Mouse (Mus musculus) C2C12 (cell line): ENCODE measurements around the gene Slain2.

Source experiments
- CEBPB ChIP-seq: IDR thresholded peaks from one replicate; pipeline ENCODE4 v1.6.1; 2011; ENCODE audit warnings: low read depth, mild to moderate bottlenecking, control low read depth, moderate library complexity
- CTCF ChIP-seq: IDR thresholded peaks from one replicate; pipeline ENCODE4 v1.5.1; 2011; ENCODE audit not compliant: control insufficient read depth, insufficient read depth, insufficient read length
- FOSL1 ChIP-seq: IDR thresholded peaks from one replicate; pipeline ENCODE4 v1.8.0; 2011; ENCODE audit warnings: mild to moderate bottlenecking, low read length; ENCODE audit not compliant: poor library complexity, insufficient read depth, severe bottlenecking
- MAX ChIP-seq: IDR thresholded peaks from one replicate; pipeline ENCODE4 v1.6.1; 2011; ENCODE audit warnings: mild to moderate bottlenecking, control low read depth
- MYOD1 ChIP-seq: IDR thresholded peaks from one replicate; pipeline ENCODE4 v1.6.1; 2011; ENCODE audit warnings: low read depth; ENCODE audit not compliant: control insufficient read depth, insufficient read length
- MYOG ChIP-seq: IDR thresholded peaks from one replicate; pipeline ENCODE4 v1.6.1; 2011; ENCODE audit not compliant: control insufficient read depth, insufficient read length; ENCODE audit errors: extremely low read depth
- USF1 ChIP-seq: IDR thresholded peaks from one replicate; pipeline ENCODE4 v1.6.1; 2011; ENCODE audit warnings: low read depth, mild to moderate bottlenecking, control low read depth, moderate library complexity

DNA sequence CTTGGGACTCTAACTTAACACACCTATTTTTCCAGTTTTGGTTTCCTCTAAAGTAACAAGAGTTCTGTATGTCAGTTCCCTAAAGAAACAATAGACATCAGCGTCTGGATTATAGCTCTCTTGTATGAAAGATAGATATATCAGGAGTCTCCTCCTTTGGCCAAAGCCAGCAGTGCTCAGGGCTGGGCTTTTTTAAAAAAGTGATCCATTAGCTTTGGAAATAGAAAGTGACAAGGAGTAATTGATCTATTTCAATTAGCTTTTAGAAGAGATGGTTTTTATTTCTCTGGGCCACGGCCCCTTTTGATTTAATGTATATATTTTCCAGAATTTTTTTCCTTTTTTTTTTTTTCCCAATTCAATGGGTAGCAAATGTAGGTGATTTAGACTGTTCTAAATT, 80.8 kb downstream of the Slain2 start:
- TF ChIP-seq MAX (no peak), CTCF (no peak), USF1 (no peak), MYOD1 (no peak), CEBPB (no peak), MYOG (no peak), FOSL1 (no peak)
